Mouse (Mus musculus): ENCODE data around the gene Dohh. TPM values are rescaled to one million over a fixed set of nuclear protein-coding genes. Genes with fewer than 3 reads are reported as not detected.
A peak's percentile ranks its signal among the peaks of the same experiment; 100 is the strongest.

Gene Dohh
- polyA plus RNA-seq, 1 experiment: 123 TPM

GRCm38 (mm10) chr10:81350351-81351063 lies 33.7 kb upstream of the Dohh start, which contains the start of gene Hmg20b:
Gene Hmg20b, minus strand, starts transcription at chr10:81350480.
- TF ChIP-seq CTCF (IDR thresholded peaks at IDR 0.05; ENCODE audit: borderline replicate concordance, control insufficient read depth, extremely low read depth, insufficient read depth, low read length, poor library complexity) (peak; percentile 72; the same call in 1 of the 2 replicates), POLR2A (IDR thresholded peaks at IDR 0.05; ENCODE audit: control insufficient read depth, extremely low read depth, insufficient read depth, low read length, poor library complexity) (peak; percentile 63; the same call in 1 of the 2 replicates)
- DNase-seq: peak; percentile 99
- no peaks in the 10 kb centered on the region for H3K36me3 ChIP-seq (ENCODE audit: control insufficient read depth, insufficient read depth, low read length)
- no peaks in the 10 kb centered on the region for H3K27me3 ChIP-seq (ENCODE audit: control insufficient read depth, insufficient read depth, low read length)
- H3K4me1 ChIP-seq (replicated peaks; ENCODE audit: control insufficient read depth, insufficient read depth, low read length): peaks cover 31% of the 10 kb centered on the region
- under 1% methylated on average over 54 of the region's 54 CpGs for WGBS
- H3K27ac ChIP-seq (ENCODE audit: control insufficient read depth, insufficient read depth, low read length): peak within 1 kb of the TSS; percentile 26; the same call in 1 of the 2 replicates
- peak within 1 kb of the TSS; percentile 60 for H3K4me3 ChIP-seq (ENCODE audit: control insufficient read depth, insufficient read depth, low read length)

- TF ChIP-seq CTCF (IDR thresholded peaks at IDR 0.05; ENCODE audit: borderline replicate concordance, control insufficient read depth, extremely low read depth, insufficient read depth, low read length, poor library complexity) (no peak), POLR2A (IDR thresholded peaks at IDR 0.05; ENCODE audit: control insufficient read depth, extremely low read depth, insufficient read depth, low read length, poor library complexity) (no peak)
- DNase-seq: peak; percentile 76
- Histone ChIP-seq H3K27me3 (ENCODE audit: control insufficient read depth, insufficient read depth, low read length) (no peaks in the 10 kb centered on the region), H3K36me3 (ENCODE audit: control insufficient read depth, insufficient read depth, low read length) (no peaks in the 10 kb centered on the region), H3K4me3 (ENCODE audit: control insufficient read depth, insufficient read depth, low read length) (peak overlapping the region; percentile 14; the same call in 1 of the 2 replicates), H3K27ac (ENCODE audit: control insufficient read depth, insufficient read depth, low read length) (peak overlapping the region; percentile 84), H3K4me1 (replicated peaks; ENCODE audit: control insufficient read depth, insufficient read depth, low read length) (peaks cover 36% of the 10 kb centered on the region)
- WGBS: 8% methylated on average over 9 of the region's 9 CpGs
These were observed 32.4 kb upstream of the Dohh start for GRCm38 (mm10) chr10:81351678-81352291.

- TF ChIP-seq POLR2A (IDR thresholded peaks at IDR 0.05; ENCODE audit: control insufficient read depth, extremely low read depth, insufficient read depth, low read length, poor library complexity) (no peak), CTCF (IDR thresholded peaks at IDR 0.05; ENCODE audit: borderline replicate concordance, control insufficient read depth, extremely low read depth, insufficient read depth, low read length, poor library complexity) (no peak)
- 92% methylated on average over 9 of the region's 9 CpGs for WGBS
- H3K4me3 ChIP-seq (ENCODE audit: control insufficient read depth, insufficient read depth, low read length): no peak overlapping the region
- no peak for DNase-seq
- H3K36me3 ChIP-seq (ENCODE audit: control insufficient read depth, insufficient read depth, low read length): no peaks in the 10 kb centered on the region
- H3K27ac ChIP-seq (ENCODE audit: control insufficient read depth, insufficient read depth, low read length): no peak overlapping the region
- H3K4me1 ChIP-seq (replicated peaks; ENCODE audit: control insufficient read depth, insufficient read depth, low read length): peaks cover 41% of the 10 kb centered on the region
- H3K27me3 ChIP-seq (ENCODE audit: control insufficient read depth, insufficient read depth, low read length): no peaks in the 10 kb centered on the region
These were observed 29.3 kb upstream of the Dohh start for GRCm38 (mm10) chr10:81354738-81355477.

- TF ChIP-seq CTCF (IDR thresholded peaks at IDR 0.05; ENCODE audit: borderline replicate concordance, control insufficient read depth, extremely low read depth, insufficient read depth, low read length, poor library complexity): no peak
- 90% methylated on average over 4 of the region's 4 CpGs for WGBS
- DNase-seq: no peak
- Histone ChIP-seq H3K4me1 (replicated peaks; ENCODE audit: control insufficient read depth, insufficient read depth, low read length) (peaks cover 41% of the 10 kb centered on the region), H3K27ac (ENCODE audit: control insufficient read depth, insufficient read depth, low read length) (no peak overlapping the region), H3K4me3 (ENCODE audit: control insufficient read depth, insufficient read depth, low read length) (no peak overlapping the region), H3K27me3 (ENCODE audit: control insufficient read depth, insufficient read depth, low read length) (no peaks in the 10 kb centered on the region), H3K36me3 (ENCODE audit: control insufficient read depth, insufficient read depth, low read length) (no peaks in the 10 kb centered on the region)
These were observed 28.7 kb upstream of the Dohh start for GRCm38 (mm10) chr10:81355533-81355932.

- WGBS: 17% methylated on average over 12 of the region's 12 CpGs
- peaks cover 41% of the 10 kb centered on the region for H3K4me1 ChIP-seq (replicated peaks; ENCODE audit: control insufficient read depth, insufficient read depth, low read length)
- peak overlapping the region; percentile 48; the same call in 1 of the 2 replicates for H3K27ac ChIP-seq (ENCODE audit: control insufficient read depth, insufficient read depth, low read length)
These were observed 27.8 kb upstream of the Dohh start for GRCm38 (mm10) chr10:81356352-81356990.

More at GRCm38 (mm10) chr10:81356352-81356990, 27.8 kb upstream of the Dohh start:
- Histone ChIP-seq H3K27me3 (ENCODE audit: control insufficient read depth, insufficient read depth, low read length) (no peaks in the 10 kb centered on the region), H3K4me3 (ENCODE audit: control insufficient read depth, insufficient read depth, low read length) (peak overlapping the region; percentile 64), H3K36me3 (ENCODE audit: control insufficient read depth, insufficient read depth, low read length) (no peaks in the 10 kb centered on the region)
- no peak for DNase-seq
- no peak for TF ChIP-seq CTCF (IDR thresholded peaks at IDR 0.05; ENCODE audit: borderline replicate concordance, control insufficient read depth, extremely low read depth, insufficient read depth, low read length, poor library complexity)
- no peak for TF ChIP-seq POLR2A (IDR thresholded peaks at IDR 0.05; ENCODE audit: control insufficient read depth, extremely low read depth, insufficient read depth, low read length, poor library complexity)

Data from thymus, adult 2 months (tissue).